Mouse (Mus musculus) urinary bladder, adult 2 months (tissue): ENCODE data around the gene Usf2. TPM values are rescaled to one million over a fixed set of nuclear protein-coding genes. Genes with fewer than 3 reads are reported as not detected.

ENCODE experiments used
- DNase-seq: peaks from one replicate; pipeline ENCODE4 v3.0.0; 2022; ENCODE audit warnings: low spot score
- polyA plus RNA-seq: library from polyadenylated mRNA; depleted of rRNA; stranded (reverse); fragments of >200 nt; gene quantifications from 2 replicates; pipeline ENCODE4 v1.2.3, GENCODE M21; 2012; rRNA removed

Gene Usf2
- polyA plus RNA-seq, 1 experiment: 118 TPM

- no peak for DNase-seq
Measured at GRCm38 (mm10) chr7:30916713-30917112, 39.9 kb downstream of the Usf2 start.

DNA sequence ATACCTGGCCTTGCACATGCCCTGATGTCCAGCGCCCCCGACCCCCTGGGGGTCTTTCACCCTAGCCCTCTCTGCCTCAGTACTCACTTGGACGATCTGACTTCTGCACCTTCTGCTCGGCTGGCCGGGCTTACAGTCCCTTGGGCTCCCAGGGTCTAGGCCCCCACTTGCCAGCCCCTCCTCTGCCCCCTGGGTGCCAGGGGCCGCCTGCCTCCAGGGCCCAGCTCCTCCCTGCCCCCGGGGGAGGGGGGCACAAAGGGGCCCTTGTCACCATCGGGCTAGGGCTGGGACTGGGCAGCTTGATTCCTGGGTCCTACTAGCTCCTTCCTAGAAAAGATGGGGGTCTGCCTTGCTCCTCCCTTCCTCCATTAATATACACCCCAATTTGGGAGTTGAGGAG is 41.9 kb downstream of the Usf2 start, which contains the start of gene Mag:
TSS of gene Mag (minus strand) at position 142 of the 400 bp plus-strand sequence.
- no peak for DNase-seq

DNA sequence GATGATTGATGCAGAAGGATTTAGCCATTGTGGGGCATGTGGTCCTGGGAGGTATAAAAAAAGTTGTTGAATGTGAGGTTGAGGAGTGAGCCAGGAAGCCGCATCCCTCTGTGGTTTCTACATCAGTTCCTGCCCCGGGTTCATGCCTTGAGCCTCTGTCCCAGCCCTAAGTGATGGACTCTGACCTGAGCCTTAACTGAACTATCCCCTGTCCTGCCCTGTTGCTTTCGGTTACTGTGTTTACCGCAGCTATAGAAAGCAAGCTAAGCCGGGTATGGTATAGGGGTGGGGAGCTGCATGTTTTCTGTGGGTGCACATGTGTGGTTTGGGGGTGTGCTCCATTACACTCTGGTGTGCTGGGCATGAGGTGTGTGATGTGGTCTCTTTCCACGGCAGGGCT is 46.8 kb downstream of the Usf2 start:
- DNase-seq: no peak

GRCm38 (mm10) chr7:30908992-30909431 is 47.6 kb downstream of the Usf2 start:
- no peak for DNase-seq

- no peak for DNase-seq
Measured at GRCm38 (mm10) chr7:30908277-30908991, 48.2 kb downstream of the Usf2 start.

GRCm38 (mm10) chr7:30904042-30904441 is 52.6 kb downstream of the Usf2 start:
- no peak for DNase-seq

Other genes with a start within 250 kb of the Usf2 start
- 0.03 TPM in 1 of 2 replicates, not detected in the other for gene Atp4a, start 244.6 kb downstream of the Usf2 start, polyA plus RNA-seq
- gene Tmem147, start 227.3 kb downstream of the Usf2 start, polyA plus RNA-seq: 97.6 and 129 TPM in 2 replicates
- not detected in 2 replicates for gene Gapdhs, start 213.1 kb downstream of the Usf2 start, polyA plus RNA-seq
- 17.9 and 21.2 TPM in 2 replicates for gene Sbsn, start 205.3 kb downstream of the Usf2 start, polyA plus RNA-seq
- gene Dmkn, start 193.0 kb downstream of the Usf2 start, polyA plus RNA-seq: 9.8 and 16.2 TPM in 2 replicates
- 29.5 and 47.2 TPM in 2 replicates for gene Krtdap, start 168.9 kb downstream of the Usf2 start, polyA plus RNA-seq
- gene Ffar2, start 133.0 kb downstream of the Usf2 start, polyA plus RNA-seq: 0.46 and 0.55 TPM in 2 replicates
- gene Ffar3, start 100.6 kb downstream of the Usf2 start, polyA plus RNA-seq: not detected in 2 replicates
- not detected in 2 replicates for gene Ffar1, start 95.2 kb downstream of the Usf2 start, polyA plus RNA-seq
- 0.49 and 0.58 TPM in 2 replicates for gene Cd22, start 76.5 kb downstream of the Usf2 start, polyA plus RNA-seq
- gene Mag, start 41.9 kb downstream of the Usf2 start, polyA plus RNA-seq: 0.81 and 1.1 TPM in 2 replicates
- not detected in 2 replicates for gene Hamp2, start 32.1 kb downstream of the Usf2 start, polyA plus RNA-seq
- gene Hamp, start 12.8 kb downstream of the Usf2 start, polyA plus RNA-seq: not detected in 2 replicates
- gene Lsr, start 16.7 kb upstream of the Usf2 start, polyA plus RNA-seq: 38.0 and 38.9 TPM in 2 replicates
- 4.9 and 7.7 TPM in 2 replicates for gene Fam187b, start 17.0 kb upstream of the Usf2 start, polyA plus RNA-seq
- gene Fxyd5, start 85.7 kb upstream of the Usf2 start, polyA plus RNA-seq: 103 and 107 TPM in 2 replicates
- gene Fxyd7, start 94.7 kb upstream of the Usf2 start, polyA plus RNA-seq: 7.4 and 10.7 TPM in 2 replicates
- 494 and 552 TPM in 2 replicates for gene Fxyd1, start 100.4 kb upstream of the Usf2 start, polyA plus RNA-seq
- 16.0 and 17.8 TPM in 2 replicates for gene Lgi4, start 102.5 kb upstream of the Usf2 start, polyA plus RNA-seq
- 445 and 558 TPM in 2 replicates for gene Fxyd3, start 119.9 kb upstream of the Usf2 start, polyA plus RNA-seq
- 2.2 and 2.7 TPM in 2 replicates for gene Hpn, start 158.5 kb upstream of the Usf2 start, polyA plus RNA-seq
- 49.1 and 54.5 TPM in 2 replicates for gene Scn1b, start 170.2 kb upstream of the Usf2 start, polyA plus RNA-seq
- 49.4 and 60.1 TPM in 2 replicates for gene Gramd1a, start 199.1 kb upstream of the Usf2 start, polyA plus RNA-seq